Mouse (Mus musculus) erythroblast, embryonic 14.5 days (primary cell): ENCODE measurements at regions not wholly inside any gene's neighbourhood (a gene's known extent, or its start where the extent isn't known, plus 50 kb on each side); places are given as distances from the start of the nearest gene placed in this dataset.

Experiments used
- GATA1 ChIP-seq: IDR thresholded peaks from 2 replicates; pipeline ENCODE4 v1.6.1; 2012; ENCODE audit warnings: low read length, inconsistent platforms, mixed read lengths
- TAL1 ChIP-seq: IDR thresholded peaks from 3 replicates; pipeline ENCODE4 v1.6.1; 2012; ENCODE audit warnings: low read length, inconsistent platforms, mixed read lengths

- TF ChIP-seq GATA1 (no peak), TAL1 (no peak)
Observed at GRCm38 (mm10) chr10:43756881-43757565, 144.5 kb downstream of the Qrsl1 start.
